Mouse (Mus musculus): ENCODE data around the gene Itpr2.

GRCm38 (mm10) chr6:146470378-146470777 lies 31.6 kb downstream of the Itpr2 start:
- no peak for TF ChIP-seq CTCF (IDR thresholded peaks at IDR 0.05; ENCODE audit: low read depth)
- no peak for TF ChIP-seq EP300 (IDR thresholded peaks at IDR 0.05; ENCODE audit: low read depth)
